Mouse (Mus musculus) c-Kit-positive CD71-positive TER-119-positive erythroid progenitor cells, embryonic 14.5 days (primary cell): ENCODE measurements around the gene Nrtn.

ENCODE experiments used
- DNase-seq: peaks from one replicate; pipeline ENCODE4 v3.0.0-alpha.2; 2013; ENCODE audit warnings: low spot score

The Nrtn gene

GRCm38 (mm10) chr17:56762769-56763731 lies 5.7 kb upstream of the Nrtn start:
- DNase-seq, result peak; percentile 94

- DNase-seq, result peak; percentile 95
Measured at GRCm38 (mm10) chr17:56761991-56762410, 4.7 kb upstream of the Nrtn start.

GRCm38 (mm10) chr17:56761077-56761476 lies 3.7 kb upstream of the Nrtn start:
- no peak for DNase-seq

GRCm38 (mm10) chr17:56759261-56759660 lies 1.9 kb upstream of the Nrtn start:
- DNase-seq, result no peak

GRCm38 (mm10) chr17:56758132-56758531 lies 802 bp upstream of the Nrtn start:
- peak; percentile 82 for DNase-seq

GRCm38 (mm10) chr17:56756703-56757399 lies 479 bp downstream of the Nrtn start:
- no peak for DNase-seq

- no peak for DNase-seq
Measured at GRCm38 (mm10) chr17:56754271-56755185, 2.8 kb downstream of the Nrtn start.

- DNase-seq, result no peak
Measured at GRCm38 (mm10) chr17:56753452-56753851, 3.9 kb downstream of the Nrtn start.

- no peak for DNase-seq
Measured at GRCm38 (mm10) chr17:56751404-56752072, 5.8 kb downstream of the Nrtn start.

GRCm38 (mm10) chr17:56744173-56744572 lies 13.2 kb downstream of the Nrtn start:
- DNase-seq, result no peak

- DNase-seq, result no peak
Measured at GRCm38 (mm10) chr17:56740788-56741160, 16.6 kb downstream of the Nrtn start.

- DNase-seq, result no peak
Measured at GRCm38 (mm10) chr17:56740118-56740787, 17.1 kb downstream of the Nrtn start.

- no peak for DNase-seq
Measured at GRCm38 (mm10) chr17:56738221-56738620, 19.1 kb downstream of the Nrtn start.

- DNase-seq, result no peak
Measured at GRCm38 (mm10) chr17:56736534-56736933, 20.8 kb downstream of the Nrtn start.

- DNase-seq, result no peak
Measured at GRCm38 (mm10) chr17:56729656-56730055, 27.7 kb downstream of the Nrtn start.

GRCm38 (mm10) chr17:56729151-56729550 lies 28.2 kb downstream of the Nrtn start:
- no peak for DNase-seq

GRCm38 (mm10) chr17:56728117-56728516 lies 29.2 kb downstream of the Nrtn start:
- no peak for DNase-seq

GRCm38 (mm10) chr17:56727659-56728058 lies 29.7 kb downstream of the Nrtn start:
- peak; percentile 33 for DNase-seq

GRCm38 (mm10) chr17:56727029-56727649 lies 30.2 kb downstream of the Nrtn start:
- no peak for DNase-seq

- DNase-seq, result no peak
Measured at GRCm38 (mm10) chr17:56723419-56724161, 33.7 kb downstream of the Nrtn start.
